Mouse (Mus musculus) midbrain, embryonic 11.5 days (tissue): ENCODE measurements around the gene Elmod3. TPM values are rescaled to one million over a fixed set of nuclear protein-coding genes. Genes with fewer than 3 reads are reported as not detected.

Experiments
- ATAC-seq: fragments of 200-750 bp; cut with Nextera tagmentation; 2 replicates; pipeline ENCODE4 v1.8.0; 2017; ENCODE audit warnings: moderate TSS enrichment, moderate library complexity; ENCODE audit not compliant: low FRiP score
- DNase-seq: peaks from one replicate; pipeline ENCODE4 v3.0.0; 2015; ENCODE audit warnings: low spot score; ENCODE audit errors: missing footprints
- H3K27ac ChIP-seq: fragments of 300-500 bp; sonication (generic); 2 replicates; pipeline ENCODE4 v1.5.1; 2014; ENCODE audit warnings: low read depth, low read length
- H3K27me3 ChIP-seq: fragments of 300-500 bp; sonication (generic); 2 replicates; pipeline ENCODE4 v1.6.1; 2014; ENCODE audit warnings: mild to moderate bottlenecking, low read length, moderate library complexity, mixed read lengths; ENCODE audit not compliant: control insufficient read depth, insufficient read depth
- H3K36me3 ChIP-seq: fragments of 300-500 bp; sonication (generic); 2 replicates; pipeline ENCODE4 v1.6.1; 2014; ENCODE audit warnings: mild to moderate bottlenecking, low read length, moderate library complexity, mixed read lengths; ENCODE audit not compliant: control insufficient read depth, insufficient read depth
- H3K4me1 ChIP-seq: fragments of 300-500 bp; sonication (generic); 2 replicates; pipeline ENCODE4 v1.6.1; 2014; ENCODE audit warnings: low read length; ENCODE audit not compliant: control insufficient read depth, insufficient read depth
- H3K4me2 ChIP-seq: fragments of 300-500 bp; sonication (generic); 2 replicates; pipeline ENCODE4 v1.6.1; 2014; ENCODE audit warnings: mild to moderate bottlenecking, moderate library complexity
- H3K4me3 ChIP-seq: fragments of 300-500 bp; sonication (generic); 2 replicates; pipeline ENCODE4 v1.5.1; 2014; ENCODE audit warnings: low read depth, low read length
- H3K9ac ChIP-seq: fragments of 300-500 bp; sonication (generic); 2 replicates; pipeline ENCODE4 v1.6.1; 2014; ENCODE audit warnings: low read length
- H3K9me3 ChIP-seq: fragments of 300-500 bp; sonication (generic); 2 replicates; pipeline ENCODE4 v1.6.1; 2016; ENCODE audit warnings: low read length; ENCODE audit not compliant: control insufficient read depth
- WGBS: fragments of 180-500 bp; shearing (Covaris S2); extraction: QIAGEN DNeasy Blood & Tissue Kit; methylation state at CpG from one replicate; pipeline ENCODE4 v1.1.7; 2014; 5-methylcytosine and 5-hydroxymethylcytosine counted together
- polyA plus RNA-seq: library from polyadenylated mRNA; unstranded; fragments of >200 nt; fragmentation: Nextera tagmentation; extraction: Ambion mirVana; gene quantifications from 2 replicates; pipeline ENCODE4 v1.2.1, GENCODE M21; 2014

The Elmod3 gene
- polyA plus RNA-seq, 1 experiment from 2014 or later: 15.4 TPM

DNA sequence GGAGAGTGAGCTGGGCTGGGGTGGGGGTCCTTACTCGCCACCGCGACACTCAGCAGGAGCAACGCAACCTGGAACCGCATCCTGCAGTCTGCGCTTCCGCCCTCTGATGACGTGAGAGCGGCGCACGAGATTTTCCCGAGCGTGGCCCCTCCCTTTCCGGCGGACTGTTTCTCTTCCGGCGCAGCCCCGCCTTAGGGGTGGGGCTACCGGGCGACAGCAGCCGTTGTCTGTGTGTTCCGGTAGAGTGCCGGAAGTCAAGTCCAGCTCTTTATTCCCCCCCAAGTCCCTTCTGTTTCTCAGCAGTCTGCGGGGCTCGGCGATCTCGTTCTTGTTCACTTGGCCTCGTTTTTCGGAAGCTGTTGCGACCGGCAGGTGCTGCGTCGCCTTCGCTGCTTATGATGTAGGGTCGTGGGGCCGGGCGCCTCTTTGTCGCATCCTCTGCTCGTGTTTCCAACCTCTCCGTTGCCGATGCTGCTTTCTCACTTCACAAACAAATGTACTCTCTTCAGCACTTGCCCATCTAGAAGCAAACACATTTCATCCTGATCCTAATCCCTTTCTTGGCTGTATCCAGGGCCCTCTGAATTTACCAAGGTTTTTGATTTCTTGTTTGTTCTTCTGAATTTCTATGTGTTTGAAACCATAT, 18.6 kb upstream of the Elmod3 start, which contains the start of gene Tgoln1:
Tgoln1 (minus strand) TSS at position 358 of the 646 bp plus-strand sequence.
- peak within 1 kb of the TSS; percentile 78 for H3K4me3 ChIP-seq
- under 1% methylated on average over 39 of the region's 41 CpGs for WGBS
- ATAC-seq (peak; percentile 98), DNase-seq (peak; percentile 99)
- peaks cover 17% of the 10 kb centered on the region for H3K4me1 ChIP-seq
- H3K4me2 ChIP-seq: peak within 1 kb of the TSS; percentile 95
- H3K9ac ChIP-seq: peak within 1 kb of the TSS; percentile 67
- H3K9me3 ChIP-seq: no peaks in the 10 kb centered on the region
- peaks cover 1% of the 10 kb centered on the region; the same call in 1 of the 2 replicates for H3K36me3 ChIP-seq
- no peaks in the 10 kb centered on the region for H3K27me3 ChIP-seq
- peak within 1 kb of the TSS; percentile 64 for H3K27ac ChIP-seq

DNA sequence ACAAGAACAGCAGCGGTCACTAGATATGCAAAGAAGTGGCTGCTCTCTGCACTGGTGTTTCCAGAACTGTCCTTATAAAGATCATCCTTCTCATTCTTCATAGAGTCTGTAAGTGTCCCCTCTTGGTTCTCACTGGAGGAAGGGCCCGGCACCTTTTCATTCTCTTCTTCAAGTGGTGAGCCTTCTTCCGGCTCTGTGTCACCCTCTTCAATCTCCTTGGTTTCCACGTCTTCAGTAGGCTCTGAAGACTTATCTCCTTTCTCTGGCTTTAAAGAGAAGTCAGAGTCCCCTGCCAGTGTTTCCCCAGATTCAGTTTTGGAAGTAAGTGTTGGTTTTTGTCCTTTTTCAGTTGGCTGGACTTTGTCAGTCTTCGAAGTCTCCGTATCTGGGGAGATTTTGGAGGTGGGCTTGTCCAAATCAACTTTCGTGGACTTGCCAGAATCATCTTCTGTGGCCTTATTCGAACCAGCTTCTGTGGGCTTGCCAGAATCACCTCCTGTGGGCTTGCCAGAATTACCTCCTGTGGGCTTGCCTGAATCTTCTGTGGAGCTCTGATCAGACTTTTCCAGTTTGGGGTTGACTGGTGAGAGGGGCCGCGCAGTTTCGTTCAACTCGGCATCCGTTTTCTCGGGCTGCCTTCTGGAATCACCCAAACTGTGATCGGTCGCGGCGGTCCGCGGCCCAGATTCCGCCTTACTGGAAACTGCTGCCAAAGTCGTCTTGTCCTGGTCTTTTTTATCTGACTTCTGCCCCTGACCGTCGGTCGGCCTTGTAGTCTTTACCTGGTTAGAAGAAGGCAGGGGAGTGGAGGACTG, 17.6 kb upstream of the Elmod3 start:
- WGBS: 30% methylated on average over 25 of the region's 25 CpGs
- Histone ChIP-seq H3K36me3 (peaks cover 5% of the 10 kb centered on the region; the same call in 1 of the 2 replicates), H3K27ac (no peak overlapping the region), H3K9me3 (no peaks in the 10 kb centered on the region), H3K9ac (peak overlapping the region; percentile 67), H3K4me1 (peaks cover 17% of the 10 kb centered on the region), H3K4me2 (peak overlapping the region; percentile 95), H3K27me3 (no peaks in the 10 kb centered on the region), H3K4me3 (peak overlapping the region; percentile 78)
- DNase-seq (peak; percentile 85), ATAC-seq (peak; percentile 1; the same call in 1 of the 2 replicates)

- Histone ChIP-seq H3K9me3 (no peaks in the 10 kb centered on the region), H3K27ac (no peak overlapping the region), H3K36me3 (peaks cover 8% of the 10 kb centered on the region; the same call in 1 of the 2 replicates), H3K9ac (peak overlapping the region; percentile 67), H3K27me3 (no peaks in the 10 kb centered on the region), H3K4me2 (peak overlapping the region; percentile 95), H3K4me1 (peaks cover 17% of the 10 kb centered on the region), H3K4me3 (peak overlapping the region; percentile 78)
- ATAC-seq (no peak), DNase-seq (no peak)
- WGBS: 82% methylated on average over 2 of the region's 2 CpGs
These were observed 16.9 kb upstream of the Elmod3 start for GRCm38 (mm10) chr6:72615151-72615550.

GRCm38 (mm10) chr6:72610261-72610660, 12.0 kb upstream of the Elmod3 start:
- DNase-seq: peak; percentile 14
- no peak overlapping the region for H3K4me3 ChIP-seq
- no peaks in the 10 kb centered on the region for H3K9me3 ChIP-seq
- WGBS: 89% methylated on average over 4 of the region's 4 CpGs
- no peak overlapping the region for H3K4me2 ChIP-seq
- peaks cover 5% of the 10 kb centered on the region for H3K4me1 ChIP-seq
- no peak overlapping the region for H3K9ac ChIP-seq
- H3K27ac ChIP-seq: no peak overlapping the region
- peaks cover 16% of the 10 kb centered on the region for H3K36me3 ChIP-seq
- ATAC-seq: no peak
- no peaks in the 10 kb centered on the region for H3K27me3 ChIP-seq

GRCm38 (mm10) chr6:72608662-72609184, 10.5 kb upstream of the Elmod3 start:
- WGBS: 93% methylated on average over 4 of the region's 4 CpGs
- peaks cover 16% of the 10 kb centered on the region for H3K36me3 ChIP-seq
- ATAC-seq: no peak

DNA sequence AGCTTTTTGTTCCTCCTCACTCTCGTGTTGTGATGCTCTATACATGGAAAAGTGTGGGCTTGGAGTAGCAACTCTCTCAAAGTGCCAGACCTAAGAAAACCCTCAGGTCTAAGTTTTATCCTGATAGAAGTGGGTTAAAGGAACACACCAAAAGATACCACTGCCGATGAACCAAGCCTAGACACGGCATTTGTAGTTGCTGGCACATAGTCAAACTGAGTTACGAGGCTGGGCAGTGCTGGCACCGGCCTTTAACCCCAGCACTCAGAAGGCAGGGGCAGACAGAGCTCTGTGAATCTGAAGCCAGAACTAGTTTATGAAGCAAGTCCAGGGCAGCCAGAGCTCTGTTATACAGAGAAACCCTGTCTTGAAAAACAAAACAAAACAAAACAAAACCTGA, 9.5 kb upstream of the Elmod3 start:
- ATAC-seq (no peak), DNase-seq (no peak)
- Histone ChIP-seq H3K9me3 (no peaks in the 10 kb centered on the region), H3K27ac (no peak overlapping the region), H3K36me3 (peaks cover 16% of the 10 kb centered on the region), H3K4me2 (no peak overlapping the region), H3K27me3 (no peaks in the 10 kb centered on the region), H3K4me3 (no peak overlapping the region), H3K4me1 (no peaks in the 10 kb centered on the region), H3K9ac (no peak overlapping the region)
- WGBS: 94% methylated on average over 5 of the region's 5 CpGs

More at GRCm38 (mm10) chr6:72608662-72609184, 10.5 kb upstream of the Elmod3 start:
- no peak for DNase-seq
- no peak overlapping the region for H3K4me2 ChIP-seq
- H3K9ac ChIP-seq: no peak overlapping the region
- H3K4me1 ChIP-seq: no peaks in the 10 kb centered on the region
- no peak overlapping the region for H3K4me3 ChIP-seq
- H3K9me3 ChIP-seq: no peaks in the 10 kb centered on the region
- no peak overlapping the region for H3K27ac ChIP-seq
- H3K27me3 ChIP-seq: no peaks in the 10 kb centered on the region

- peaks cover 16% of the 10 kb centered on the region for H3K36me3 ChIP-seq
- DNase-seq: no peak
- WGBS: 83% methylated on average over 4 of the region's 4 CpGs
These were observed 8.8 kb upstream of the Elmod3 start for GRCm38 (mm10) chr6:72607060-72607459.

DNA sequence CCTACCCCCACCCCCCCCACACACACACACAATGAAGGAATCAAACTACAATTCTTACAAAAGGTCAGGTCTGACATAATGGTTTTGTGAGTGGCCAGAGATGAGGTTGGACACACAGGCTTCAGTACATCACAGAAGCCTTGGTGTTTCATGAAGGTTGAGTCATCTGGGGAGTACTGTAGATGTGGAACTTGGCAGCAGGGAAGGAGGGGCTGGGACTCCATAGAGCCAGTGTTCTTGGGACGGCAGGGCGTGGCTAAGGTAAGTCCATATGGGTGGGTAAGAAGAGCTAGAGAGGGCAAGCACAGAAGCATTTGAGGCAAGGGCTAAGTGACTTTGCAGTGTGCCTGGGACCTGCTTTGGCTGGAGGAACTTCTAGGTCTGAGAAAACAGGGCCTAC, 5.9 kb upstream of the Elmod3 start:
- ATAC-seq: no peak
- no peaks in the 10 kb centered on the region for H3K27me3 ChIP-seq
- 0 out of 2 replicates have a peak, but pooled peaks cover under 1% of the 10 kb centered on the region for H3K4me1 ChIP-seq
- H3K9ac ChIP-seq: no peak overlapping the region
- no peak overlapping the region for H3K4me3 ChIP-seq
- DNase-seq: no peak
- H3K4me2 ChIP-seq: no peak overlapping the region
- WGBS: 86% methylated on average over 2 of the region's 2 CpGs
- peaks cover 4% of the 10 kb centered on the region; the same call in 1 of the 2 replicates for H3K36me3 ChIP-seq
- H3K27ac ChIP-seq: no peak overlapping the region
- no peaks in the 10 kb centered on the region for H3K9me3 ChIP-seq

More at GRCm38 (mm10) chr6:72607060-72607459, 8.8 kb upstream of the Elmod3 start:
- H3K9ac ChIP-seq: no peak overlapping the region
- H3K27ac ChIP-seq: no peak overlapping the region
- no peak for ATAC-seq
- no peak overlapping the region for H3K4me3 ChIP-seq
- no peaks in the 10 kb centered on the region for H3K4me1 ChIP-seq
- no peaks in the 10 kb centered on the region for H3K9me3 ChIP-seq
- no peak overlapping the region for H3K4me2 ChIP-seq
- no peaks in the 10 kb centered on the region for H3K27me3 ChIP-seq

GRCm38 (mm10) chr6:72601732-72602131, 3.5 kb upstream of the Elmod3 start:
- H3K27ac ChIP-seq: no peak overlapping the region
- H3K27me3 ChIP-seq: no peaks in the 10 kb centered on the region
- H3K4me1 ChIP-seq: peaks cover 9% of the 10 kb centered on the region
- ATAC-seq (no peak), DNase-seq (peak; percentile 93)
- 58% methylated on average over 1 of the region's 1 CpGs for WGBS
- H3K4me2 ChIP-seq: no peak overlapping the region
- no peaks in the 10 kb centered on the region for H3K9me3 ChIP-seq
- no peak overlapping the region for H3K9ac ChIP-seq
- no peak overlapping the region for H3K4me3 ChIP-seq
- peaks cover 4% of the 10 kb centered on the region; the same call in 1 of the 2 replicates for H3K36me3 ChIP-seq
